Mouse (Mus musculus) bone marrow, adult 2 months (tissue): Measurements from ENCODE around the gene Trim29. TPM values are rescaled to one million over a fixed set of nuclear protein-coding genes. Genes with fewer than 3 reads are reported as not detected.

ENCODE experiments used
- H3K27ac ChIP-seq: fragments of 200-500 bp; 2 replicates; pipeline ENCODE4 v1.5.1; 2012; ENCODE audit warnings: low read depth, mild to moderate bottlenecking, control low read depth, inconsistent platforms, low read length; ENCODE audit not compliant: control insufficient read depth, poor library complexity, insufficient read depth
- H3K4me1 ChIP-seq: fragments of 200-500 bp; 2 replicates; pipeline ENCODE4 v1.6.1; 2011; ENCODE audit warnings: low read length; ENCODE audit not compliant: control insufficient read depth, insufficient read depth
- H3K4me3 ChIP-seq: fragments of 200-500 bp; replicated peaks from 2 replicates; pipeline ENCODE3; 2011; ENCODE audit warnings: mild to moderate bottlenecking, low read depth, low read length, control low read depth; ENCODE audit not compliant: control insufficient read depth
- CTCF ChIP-seq: fragments of 200-500 bp; IDR thresholded peaks from 2 replicates; pipeline ENCODE4 v1.5.1; 2011; ENCODE audit warnings: low read length, control low read depth; ENCODE audit not compliant: control insufficient read depth, insufficient read depth
- POLR2A ChIP-seq: fragments of 200-500 bp; IDR thresholded peaks from 2 replicates; pipeline ENCODE4 v1.6.1; 2011; ENCODE audit warnings: low read depth, mild to moderate bottlenecking, control low read depth, low read length, borderline replicate concordance; ENCODE audit not compliant: control insufficient read depth
- WGBS: fragments of 180-500 bp; shearing (Covaris S2); methylation state at CpG from one replicate; pipeline ENCODE4 v1.1.7; 2018; 5-methylcytosine and 5-hydroxymethylcytosine counted together
- polyA plus RNA-seq: library from polyadenylated mRNA; stranded (reverse); fragments of >200 nt; gene quantifications from 2 replicates; pipeline ENCODE4 v1.2.4, GENCODE M21; 2011; ENCODE audit warnings: low replicate concordance; ENCODE audit not compliant: missing spikeins, insufficient read depth, insufficient read length

Gene Trim29
- polyA plus RNA-seq, 1 experiment, result not detected

- Histone ChIP-seq H3K27ac (no peak overlapping the region), H3K4me1 (no peaks in the 10 kb centered on the region), H3K4me3 (no peak overlapping the region)
- TF ChIP-seq POLR2A (no peak), CTCF (no peak)
- WGBS, result 48% methylated on average over 8 of the region's 8 CpGs
Observed at GRCm38 (mm10) chr9:43334476-43334875, 23.8 kb downstream of the Trim29 start.

GRCm38 (mm10) chr9:43337636-43338035 is 27.0 kb downstream of the Trim29 start:
- Histone ChIP-seq H3K4me3 (no peak overlapping the region), H3K27ac (no peak overlapping the region), H3K4me1 (no peaks in the 10 kb centered on the region)
- WGBS, result 39% methylated on average over 4 of the region's 4 CpGs
- no peak for TF ChIP-seq POLR2A
- TF ChIP-seq CTCF, result no peak

- WGBS, result 69% methylated on average over 5 of the region's 5 CpGs
- Histone ChIP-seq H3K4me1 (no peaks in the 10 kb centered on the region), H3K4me3 (no peak overlapping the region), H3K27ac (no peak overlapping the region)
- TF ChIP-seq CTCF, result no peak
- no peak for TF ChIP-seq POLR2A
Observed at GRCm38 (mm10) chr9:43338067-43338466, 27.4 kb downstream of the Trim29 start.

- Histone ChIP-seq H3K4me1 (no peaks in the 10 kb centered on the region), H3K4me3 (no peak overlapping the region), H3K27ac (no peak overlapping the region)
- WGBS, result 0% methylated on average over 2 of the region's 2 CpGs
- no peak for TF ChIP-seq POLR2A
- peak; percentile 63 for TF ChIP-seq CTCF
Observed at GRCm38 (mm10) chr9:43339614-43340020, 29.0 kb downstream of the Trim29 start.

GRCm38 (mm10) chr9:43350089-43350488 is 39.4 kb downstream of the Trim29 start:
- under 1% methylated on average over 5 of the region's 5 CpGs for WGBS
- TF ChIP-seq POLR2A (no peak), CTCF (no peak)
- no peaks in the 10 kb centered on the region for H3K4me1 ChIP-seq
- no peak overlapping the region for H3K27ac ChIP-seq
- H3K4me3 ChIP-seq, result no peak overlapping the region

- 75% methylated on average over 13 of the region's 13 CpGs for WGBS
Observed at GRCm38 (mm10) chr9:43351015-43351414, 40.4 kb downstream of the Trim29 start.

GRCm38 (mm10) chr9:43357011-43357410 is 46.4 kb downstream of the Trim29 start:
- Histone ChIP-seq H3K27ac (no peak overlapping the region), H3K4me3 (no peak overlapping the region), H3K4me1 (no peaks in the 10 kb centered on the region)
- no peak for TF ChIP-seq CTCF
- TF ChIP-seq POLR2A, result no peak

More at GRCm38 (mm10) chr9:43351015-43351414, 40.4 kb downstream of the Trim29 start:
- H3K4me1 ChIP-seq, result no peaks in the 10 kb centered on the region
- no peak overlapping the region for H3K27ac ChIP-seq
- TF ChIP-seq CTCF (no peak), POLR2A (no peak)
- H3K4me3 ChIP-seq, result no peak overlapping the region

- TF ChIP-seq POLR2A (no peak), CTCF (no peak)
- 73% methylated on average over 15 of the region's 15 CpGs for WGBS
- H3K4me3 ChIP-seq, result no peak overlapping the region
- no peaks in the 10 kb centered on the region for H3K4me1 ChIP-seq
- H3K27ac ChIP-seq, result no peak overlapping the region
Observed at GRCm38 (mm10) chr9:43358591-43359323, 48.1 kb downstream of the Trim29 start.

GRCm38 (mm10) chr9:43368781-43369180 is 58.1 kb downstream of the Trim29 start:
- no peak overlapping the region for H3K4me3 ChIP-seq
- H3K27ac ChIP-seq, result no peak overlapping the region
- TF ChIP-seq CTCF, result no peak
- no peaks in the 10 kb centered on the region; the same call in 1 of the 2 replicates for H3K4me1 ChIP-seq
- 76% methylated on average over 3 of the region's 3 CpGs for WGBS
